Mouse (Mus musculus) urinary bladder, postnatal 0 days (tissue): ENCODE measurements around the gene Ska3. TPM values are rescaled to one million over a fixed set of nuclear protein-coding genes. Genes with fewer than 3 reads are reported as not detected.

ENCODE experiments used
- microRNA-seq: library from miRNA; unstranded; fragments of <30 nt; microRNA quantifications from one replicate; pipeline ENCODE4, GENCODE M21; 2016
- polyA plus RNA-seq: library from polyadenylated mRNA; unstranded; fragments of >200 nt; fragmentation: Nextera tagmentation; extraction: Ambion mirVana; gene quantifications from 2 replicates; pipeline ENCODE4 v1.2.1, GENCODE M21; 2015

The Ska3 gene
- 4.8 and 7.8 TPM in 2 replicates for polyA plus RNA-seq

GRCm38 (mm10) chr14:57825788-57826751 lies at the start of gene Ska3, which contains the start of gene Mrpl57:
Ska3 (minus strand) TSS chr14:57826185.
Mrpl57 (plus strand) TSS chr14:57826234.

GRCm38 (mm10) chr14:57797991-57798931 lies 27.7 kb downstream of the Ska3 start, which contains the start of gene Sap18:
Sap18 (plus strand) TSS chr14:57798180.

DNA sequence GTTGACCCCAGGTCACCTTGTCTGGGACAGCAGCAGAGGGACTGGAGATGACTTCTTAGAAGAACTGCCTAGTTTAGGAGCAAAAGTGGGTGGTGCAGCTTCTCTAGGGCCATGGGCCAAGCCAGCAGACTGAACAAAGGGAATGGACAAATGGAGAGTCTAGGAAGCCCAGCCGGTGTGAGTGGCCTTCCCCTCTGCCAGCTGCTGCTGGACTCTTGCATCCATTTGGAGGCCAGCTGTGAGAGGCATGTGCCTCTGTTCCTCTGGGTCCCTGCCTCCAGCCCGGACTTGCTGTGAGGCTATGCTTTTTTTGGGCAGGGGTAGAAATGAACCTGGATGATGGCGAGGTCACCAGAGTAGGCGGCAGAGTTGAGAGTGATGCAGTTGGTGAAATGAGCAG lies 67.7 kb downstream of the Ska3 start, which contains the start of gene Lats2:
Gene Lats2 (minus strand): TSS at position 152 of the 400 bp plus-strand sequence.

Small RNA genes lying within 50 kb of the gene (microRNA-seq; reads per million reads assigned to microRNA genes)
- gene Mir3077, result not detected

Other genes with a start within 250 kb of the Ska3 start
- gene Xpo4, start 160.8 kb downstream of the Ska3 start, polyA plus RNA-seq, result 6.2 and 8.5 TPM in 2 replicates
- not detected in 2 replicates for gene Gm49361, start 80.1 kb downstream of the Ska3 start, polyA plus RNA-seq
- gene Lats2, start 67.8 kb downstream of the Ska3 start, polyA plus RNA-seq, result 27.7 and 33.2 TPM in 2 replicates
- gene Sap18, start 28.0 kb downstream of the Ska3 start, polyA plus RNA-seq, result 15.4 and 16.3 TPM in 2 replicates
- gene Mrpl57, start within 50 bp of the Ska3 start, polyA plus RNA-seq, result 171 and 199 TPM in 2 replicates
- 50.4 and 60.6 TPM in 2 replicates for gene Zdhhc20, start 64.1 kb upstream of the Ska3 start, polyA plus RNA-seq
- gene Micu2, start 173.1 kb upstream of the Ska3 start, polyA plus RNA-seq, result 54.2 and 59.7 TPM in 2 replicates
- gene Fgf9, start 244.4 kb upstream of the Ska3 start, polyA plus RNA-seq, result 5.8 and 5.9 TPM in 2 replicates